Mouse (Mus musculus) gastrocnemius, postnatal 10 days (tissue): ENCODE results near the gene 1700030K09Rik. TPM values are rescaled to one million over a fixed set of nuclear protein-coding genes. Genes with fewer than 3 reads are reported as not detected.

Experiments used
- DNase-seq: peaks from one replicate; pipeline ENCODE4 v3.0.0; 2021; ENCODE audit warnings: mixed read lengths
- long read RNA-seq, 2 experiments: library from polyadenylated mRNA; stranded (forward); transcript quantifications; one replicate each; pipeline ENCODE4 v2.0.0; 2021
- total RNA-seq, 2 experiments: library from RNA; stranded (reverse); gene quantifications; 2 replicates each; pipeline ENCODE4 v1.2.3; 2021

Gene 1700030K09Rik
- 1 to 10 TPM; 3.6 to 5.6 TPM for total RNA-seq
- long read RNA-seq, experiment 1, transcript 1700030K09Rik-201 (8 exons, 2,887 nt) = major isoform, 11 of 13 reads
- long read RNA-seq, experiment 1, partial matches to known transcripts = 1 of 13 reads
- long read RNA-seq, experiment 1, other reads (novel, unspliced or antisense) = 1 of 13 reads
- long read RNA-seq, experiment 2, transcript 1700030K09Rik-201 (8 exons, 2,887 nt) = major isoform, 6 of 7 reads
- long read RNA-seq, experiment 2, partial matches to known transcripts = 1 of 7 reads
- long read RNA-seq, experiment 2, other reads (novel, unspliced or antisense) = 0 of 7 reads

DNA sequence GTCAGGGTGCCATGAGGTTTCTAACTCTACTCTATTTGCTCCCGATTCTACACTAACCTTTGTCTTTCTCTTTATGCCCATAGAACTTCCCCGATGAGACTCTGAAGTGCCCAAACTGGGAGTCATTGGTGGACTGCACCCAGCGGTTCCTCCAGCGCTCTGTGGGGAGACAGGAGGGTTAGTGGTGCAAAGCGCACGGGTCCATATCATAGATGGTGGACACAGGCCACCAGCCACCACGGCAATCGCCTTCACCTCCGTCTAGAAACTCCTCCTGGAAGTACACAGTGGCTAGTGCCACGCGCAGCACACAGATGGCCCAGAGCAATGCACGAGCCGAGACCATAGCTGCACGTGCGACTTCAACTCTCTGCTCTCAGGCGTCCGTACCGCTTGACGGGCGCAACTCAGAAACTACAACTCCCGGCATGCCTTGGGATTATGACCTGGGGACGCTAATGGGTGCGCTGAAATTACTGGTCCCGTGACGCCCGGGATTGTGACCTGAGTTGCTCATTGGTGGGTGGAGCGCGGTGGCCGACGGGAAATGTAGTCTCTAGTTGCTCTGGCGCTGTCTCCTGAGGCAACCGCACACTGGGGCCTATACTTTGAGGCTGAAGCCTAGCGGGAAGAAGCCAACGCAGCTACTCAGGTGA, at the start of gene 1700030K09Rik, which contains the start of gene Calr3:
1700030K09Rik (plus strand) TSS at position 543 of the 656 bp plus-strand sequence.
Calr3 (minus strand) TSS at position 533 of the 656 bp plus-strand sequence.
- peak; percentile 96 for DNase-seq

DNA sequence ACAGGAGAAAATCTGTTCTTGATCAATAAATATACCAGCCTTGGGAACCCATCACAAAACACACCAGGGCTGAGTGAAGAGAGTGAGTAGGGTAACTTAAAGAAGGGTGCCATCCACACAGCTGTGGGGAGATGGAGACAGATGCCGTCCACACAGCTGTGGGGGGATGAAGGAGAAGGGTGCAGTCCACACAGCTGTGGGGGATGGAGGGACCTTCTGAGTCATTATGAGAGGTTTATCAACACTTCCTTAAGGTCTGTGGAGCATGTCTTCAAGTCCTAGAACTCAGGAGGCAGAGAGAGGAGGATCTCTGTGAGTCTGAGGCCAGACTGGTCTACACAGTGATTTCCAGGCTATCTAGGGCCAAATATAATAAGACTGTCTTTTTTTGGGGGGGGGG, 42.3 kb upstream of the 1700030K09Rik start:
- DNase-seq = no peak

DNA sequence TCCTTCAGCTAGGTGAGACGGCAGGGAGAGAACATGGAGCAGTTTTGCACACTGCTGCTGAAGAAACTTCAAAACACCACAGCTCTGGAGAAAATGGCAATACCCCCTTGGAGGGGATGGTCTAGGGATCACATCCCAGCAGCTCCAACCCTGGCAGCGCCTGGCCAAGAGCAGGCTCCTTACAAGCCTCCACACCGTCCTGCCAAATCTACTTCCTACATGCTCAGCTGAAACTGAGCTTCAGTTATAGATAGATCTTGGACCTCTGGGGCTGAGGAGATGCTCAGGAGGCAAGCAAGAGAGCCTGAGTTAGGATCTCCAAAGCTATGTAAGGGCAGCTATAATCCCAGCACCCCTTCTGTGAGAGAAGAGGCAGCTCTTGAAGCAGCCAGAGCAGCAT, 40.7 kb upstream of the 1700030K09Rik start:
- DNase-seq = no peak

GRCm38 (mm10) chr8:72407878-72408277, 35.8 kb upstream of the 1700030K09Rik start:
- no peak for DNase-seq

GRCm38 (mm10) chr8:72409443-72409842, 34.2 kb upstream of the 1700030K09Rik start:
- DNase-seq = no peak

GRCm38 (mm10) chr8:72413839-72414238, 29.8 kb upstream of the 1700030K09Rik start:
- DNase-seq = no peak

DNA sequence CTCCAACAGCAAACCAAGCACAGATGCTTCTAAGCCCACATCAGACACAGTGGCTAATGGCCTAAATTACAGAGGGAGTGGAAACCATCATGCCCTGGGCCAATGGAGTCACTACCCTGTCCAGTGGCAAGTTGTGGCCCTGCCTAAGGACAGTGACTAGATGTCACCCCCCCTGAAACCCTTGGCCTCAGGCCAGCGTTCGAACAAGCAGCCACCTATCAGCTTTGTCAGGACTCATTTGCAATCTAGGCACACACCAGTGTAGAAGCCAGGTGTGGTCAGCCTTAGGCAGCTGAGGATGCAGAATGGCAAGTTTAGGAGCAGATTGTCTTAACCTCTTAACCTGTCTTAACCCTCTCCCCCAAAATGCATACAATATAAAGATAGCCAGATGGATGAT, 28.4 kb upstream of the 1700030K09Rik start:
- DNase-seq = no peak

- DNase-seq = no peak
These were observed 25.6 kb upstream of the 1700030K09Rik start for GRCm38 (mm10) chr8:72418073-72418472.

GRCm38 (mm10) chr8:72420571-72421361, 22.9 kb upstream of the 1700030K09Rik start:
- DNase-seq = peak; percentile 57

GRCm38 (mm10) chr8:72421362-72422335, 22.0 kb upstream of the 1700030K09Rik start, which contains the start of gene Eps15l1:
Gene Eps15l1, minus strand, starts transcription at chr8:72421460.
- peak; percentile 99 for DNase-seq

- DNase-seq = no peak
These were observed 20.8 kb upstream of the 1700030K09Rik start for GRCm38 (mm10) chr8:72422926-72423325.

DNA sequence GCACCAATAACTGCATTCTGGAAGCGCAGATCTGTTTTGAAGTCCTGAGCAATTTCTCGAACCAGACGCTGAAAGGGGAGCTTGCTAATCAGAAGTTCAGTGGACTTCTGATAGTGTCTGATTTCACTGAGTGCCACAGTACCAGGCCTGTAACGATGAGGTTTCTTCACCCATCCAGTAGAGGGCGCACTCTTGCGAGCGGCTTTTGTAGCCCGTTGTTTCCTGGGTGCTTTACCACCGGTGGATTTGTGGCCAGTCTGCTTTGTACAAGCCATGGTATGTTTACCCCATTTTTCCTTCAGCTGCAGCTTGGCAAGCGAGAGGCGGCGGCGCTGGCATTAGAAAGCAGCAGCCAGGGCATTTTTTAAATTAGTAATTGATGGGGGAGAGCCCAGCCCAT, 14.0 kb upstream of the 1700030K09Rik start:
- no peak for DNase-seq

- DNase-seq = peak; percentile 42
These were observed 8.7 kb upstream of the 1700030K09Rik start for GRCm38 (mm10) chr8:72434952-72435351.

- no peak for DNase-seq
These were observed 5.2 kb upstream of the 1700030K09Rik start for GRCm38 (mm10) chr8:72438248-72439015.

DNA sequence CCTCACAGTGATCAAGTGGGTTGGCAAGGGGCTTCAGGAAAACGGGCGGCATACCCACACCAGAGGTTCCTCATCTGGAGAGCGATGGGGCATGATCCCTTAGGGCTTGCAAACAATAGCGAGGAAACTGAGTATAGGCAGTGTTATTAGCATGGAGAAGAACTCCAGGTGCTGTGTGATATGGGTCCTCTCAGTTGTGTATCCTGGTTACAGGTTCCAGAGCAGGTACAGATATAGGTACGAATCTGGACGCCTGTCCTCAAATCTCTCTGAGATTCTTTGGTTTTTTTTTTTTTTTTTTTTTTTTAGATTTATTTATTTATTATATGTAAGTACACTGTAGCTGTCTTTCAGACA, 292 bp downstream of the 1700030K09Rik start:
- DNase-seq = no peak

DNA sequence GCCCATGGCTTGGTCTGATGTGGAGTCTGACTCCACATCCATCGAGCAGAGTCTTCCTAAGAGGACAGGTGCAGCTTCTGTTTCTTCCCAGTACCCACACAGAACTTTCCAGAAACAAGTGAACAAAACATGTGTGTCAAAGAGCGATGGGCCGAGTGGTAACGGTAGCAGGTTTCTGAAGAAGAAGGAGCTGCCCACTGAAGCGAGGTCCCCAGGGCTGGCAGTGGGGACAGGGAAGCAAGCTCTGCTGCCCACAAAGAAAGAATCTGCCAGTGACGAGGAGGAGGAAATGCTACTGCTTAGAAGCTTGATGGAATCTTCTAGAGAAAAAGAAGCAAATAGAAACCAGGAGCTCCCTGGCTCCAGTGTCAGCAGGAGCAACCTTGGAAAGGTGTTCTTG, 1.4 kb downstream of the 1700030K09Rik start:
- no peak for DNase-seq

DNA sequence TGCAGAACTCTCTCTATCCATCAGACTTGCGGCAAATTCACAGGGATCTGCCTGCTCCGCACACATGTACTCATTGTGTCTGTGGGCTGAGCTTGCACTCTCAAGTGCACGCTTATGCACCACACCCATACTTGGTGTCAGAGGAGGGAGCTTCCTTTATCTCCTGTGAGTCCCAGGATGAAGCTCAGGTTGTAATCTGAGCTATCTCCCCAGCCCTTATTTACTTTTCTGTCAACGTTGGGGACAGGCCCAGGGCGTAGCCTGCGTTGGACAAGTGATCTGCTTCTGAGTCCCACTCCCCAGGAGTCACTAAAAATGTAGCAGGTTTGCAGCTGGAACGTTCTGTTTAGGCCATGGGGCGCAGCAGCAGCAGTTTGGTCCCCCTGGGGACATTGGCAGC, 7.8 kb downstream of the 1700030K09Rik start:
- DNase-seq = no peak

DNA sequence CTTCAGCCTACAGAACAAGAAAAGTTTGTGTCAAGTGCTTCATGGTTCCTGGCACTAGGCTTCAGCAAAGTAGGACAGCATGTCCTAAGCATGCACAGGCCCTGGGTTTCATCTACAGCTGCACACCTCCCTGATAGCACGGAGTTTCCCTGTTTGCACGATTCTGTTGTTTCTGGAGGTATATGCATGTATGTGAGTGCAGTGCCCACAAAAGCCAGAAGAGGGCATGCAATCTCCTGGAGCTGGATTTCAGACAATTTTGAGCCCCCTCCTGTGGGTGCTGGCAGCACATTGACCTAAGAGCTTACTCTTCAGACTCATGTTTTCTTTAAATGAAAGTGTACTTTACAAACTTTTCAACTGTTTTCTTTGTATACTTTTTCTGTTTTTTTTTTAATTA, 10.2 kb downstream of the 1700030K09Rik start:
- no peak for DNase-seq

DNA sequence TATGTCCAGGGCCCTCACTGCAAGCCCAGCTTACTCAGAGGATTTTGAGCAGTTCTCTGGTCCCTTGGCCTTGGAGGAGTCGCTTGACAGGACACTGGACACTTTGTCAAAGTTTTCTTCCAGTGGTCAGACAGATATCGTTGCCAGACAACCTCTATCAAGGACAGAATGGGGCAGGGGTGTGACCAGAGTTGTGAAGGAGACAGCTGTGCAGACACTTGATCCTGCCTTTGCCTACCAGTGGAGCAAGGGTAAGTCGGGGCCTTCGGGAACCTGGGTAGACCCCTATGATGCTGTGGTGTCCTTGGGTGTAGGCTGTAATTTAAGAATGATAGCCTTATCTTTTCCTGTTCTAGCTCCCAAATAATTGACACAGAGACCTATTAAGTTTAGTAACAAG, 11.6 kb downstream of the 1700030K09Rik start:
- DNase-seq = no peak

- no peak for DNase-seq
These were observed 14.1 kb downstream of the 1700030K09Rik start for GRCm38 (mm10) chr8:72457806-72458205.

- DNase-seq = no peak
These were observed 14.8 kb downstream of the 1700030K09Rik start for GRCm38 (mm10) chr8:72458457-72458856.
